Mouse (Mus musculus): ENCODE results near the gene Fbxl14.

- TF ChIP-seq CTCF (IDR thresholded peaks at IDR 0.05) (peak; percentile 91), EP300 (IDR thresholded peaks at IDR 0.05) (peak; percentile 67; the same call in 1 of the 2 replicates)
These were observed 49.0 kb upstream of the Fbxl14 start for GRCm38 (mm10) chr6:119430508-119430907.

Measured in lung, postnatal 0 days (tissue).